Mouse (Mus musculus) olfactory bulb, adult 2 months (tissue): ENCODE data around the gene Map3k6. TPM values are rescaled to one million over a fixed set of nuclear protein-coding genes. Genes with fewer than 3 reads are reported as not detected.

ENCODE experiments used
- H3K27ac ChIP-seq: fragments of 200-500 bp; 2 replicates; pipeline ENCODE4 v1.5.1; 2012; ENCODE audit warnings: low read depth, low read length; ENCODE audit not compliant: insufficient read depth
- H3K4me1 ChIP-seq: fragments of 200-500 bp; 2 replicates; pipeline ENCODE4 v1.6.1; 2012; ENCODE audit warnings: low read length; ENCODE audit not compliant: control insufficient read depth, insufficient read depth
- H3K4me3 ChIP-seq: fragments of 200-500 bp; 2 replicates; pipeline ENCODE4 v1.5.1; 2012; ENCODE audit warnings: mild to moderate bottlenecking, low read depth, low read length, moderate library complexity; ENCODE audit not compliant: insufficient read depth
- CTCF ChIP-seq: fragments of 200-500 bp; IDR thresholded peaks from 2 replicates; pipeline ENCODE4 v1.5.1; 2012; ENCODE audit warnings: low read depth, mild to moderate bottlenecking, low read length, moderate library complexity; ENCODE audit not compliant: insufficient read depth
- POLR2A ChIP-seq: fragments of 200-500 bp; IDR thresholded peaks from 2 replicates; pipeline ENCODE4 v1.6.1; 2012; ENCODE audit warnings: mild to moderate bottlenecking, low read depth, low read length, moderate library complexity; ENCODE audit not compliant: insufficient read depth
- WGBS: fragments of 180-500 bp; shearing (Covaris S2); methylation state at CpG from one replicate; pipeline ENCODE4 v1.1.7; 2018; 5-methylcytosine and 5-hydroxymethylcytosine counted together
- polyA plus RNA-seq: library from polyadenylated mRNA; stranded (reverse); fragments of >200 nt; gene quantifications from 2 replicates; pipeline ENCODE4 v1.2.4, GENCODE M21; 2012; ENCODE audit warnings: low replicate concordance; ENCODE audit not compliant: missing spikeins, insufficient read depth, insufficient read length

Gene Map3k6
- not detected in 2 replicates for polyA plus RNA-seq

- H3K27ac ChIP-seq, result peak within 1 kb of the TSS; percentile 21; the same call in 1 of the 2 replicates
- WGBS, result 31% methylated on average over 16 of the region's 16 CpGs
- peak within 1 kb of the TSS; percentile 71 for H3K4me3 ChIP-seq
- peaks cover 8% of the 10 kb centered on the region for H3K4me1 ChIP-seq
- TF ChIP-seq CTCF (no peak), POLR2A (no peak)
Measured at GRCm38 (mm10) chr4:133240490-133240921, at the start of gene Map3k6. Gene Map3k6, plus strand, starts transcription at chr4:133240818.

- WGBS, result 87% methylated on average over 11 of the region's 11 CpGs
- Histone ChIP-seq H3K4me3 (no peak overlapping the region), H3K4me1 (peaks cover 30% of the 10 kb centered on the region), H3K27ac (no peak overlapping the region)
- TF ChIP-seq CTCF (no peak), POLR2A (no peak)
Measured at GRCm38 (mm10) chr4:133194482-133194881, 46.1 kb upstream of the Map3k6 start.

- no peak overlapping the region for H3K27ac ChIP-seq
- TF ChIP-seq POLR2A, result no peak
- H3K4me3 ChIP-seq, result no peak overlapping the region
- WGBS, result 48% methylated on average over 4 of the region's 4 CpGs
- peaks cover 35% of the 10 kb centered on the region for H3K4me1 ChIP-seq
Measured at GRCm38 (mm10) chr4:133195014-133195413, 45.6 kb upstream of the Map3k6 start.

GRCm38 (mm10) chr4:133196136-133196535 lies 44.5 kb upstream of the Map3k6 start:
- H3K4me3 ChIP-seq, result no peak overlapping the region
- H3K27ac ChIP-seq, result no peak overlapping the region
- 76% methylated on average over 2 of the region's 2 CpGs for WGBS
- peaks cover 46% of the 10 kb centered on the region for H3K4me1 ChIP-seq
- no peak for TF ChIP-seq CTCF
- no peak for TF ChIP-seq POLR2A

- 24% methylated on average over 7 of the region's 7 CpGs for WGBS
- H3K27ac ChIP-seq, result no peak overlapping the region
- TF ChIP-seq CTCF (no peak), POLR2A (no peak)
- no peak overlapping the region for H3K4me3 ChIP-seq
- H3K4me1 ChIP-seq, result peaks cover 52% of the 10 kb centered on the region
Measured at GRCm38 (mm10) chr4:133196852-133197251, 43.8 kb upstream of the Map3k6 start.

GRCm38 (mm10) chr4:133197355-133197754 lies 43.3 kb upstream of the Map3k6 start:
- H3K4me1 ChIP-seq, result peaks cover 52% of the 10 kb centered on the region
- H3K4me3 ChIP-seq, result no peak overlapping the region
- TF ChIP-seq POLR2A, result no peak
- TF ChIP-seq CTCF, result no peak
- 0 out of 2 replicates have a peak overlapping the region, but pooled peaks have one; percentile 16 for H3K27ac ChIP-seq
- 14% methylated on average over 5 of the region's 5 CpGs for WGBS

GRCm38 (mm10) chr4:133197801-133198286 lies 42.8 kb upstream of the Map3k6 start:
- peaks cover 52% of the 10 kb centered on the region for H3K4me1 ChIP-seq
- 0 out of 2 replicates have a peak overlapping the region, but pooled peaks have one; percentile 16 for H3K27ac ChIP-seq
- WGBS, result 28% methylated on average over 13 of the region's 13 CpGs
- H3K4me3 ChIP-seq, result no peak overlapping the region
- TF ChIP-seq POLR2A, result no peak
- no peak for TF ChIP-seq CTCF

GRCm38 (mm10) chr4:133198337-133199180 lies 42.1 kb upstream of the Map3k6 start:
- 38% methylated on average over 19 of the region's 19 CpGs for WGBS
- no peak overlapping the region for H3K27ac ChIP-seq
- H3K4me3 ChIP-seq, result no peak overlapping the region
- H3K4me1 ChIP-seq, result peaks cover 54% of the 10 kb centered on the region
- TF ChIP-seq POLR2A, result no peak
- TF ChIP-seq CTCF, result no peak

- TF ChIP-seq CTCF, result no peak
- no peak for TF ChIP-seq POLR2A
Measured at GRCm38 (mm10) chr4:133199743-133200142, 40.9 kb upstream of the Map3k6 start.

GRCm38 (mm10) chr4:133200343-133200742 lies 40.3 kb upstream of the Map3k6 start:
- WGBS, result 22% methylated on average over 21 of the region's 21 CpGs
- H3K27ac ChIP-seq, result 0 out of 2 replicates have a peak overlapping the region, but pooled peaks have one; percentile 33

More at GRCm38 (mm10) chr4:133199743-133200142, 40.9 kb upstream of the Map3k6 start:
- Histone ChIP-seq H3K27ac (no peak overlapping the region), H3K4me3 (no peak overlapping the region), H3K4me1 (peaks cover 58% of the 10 kb centered on the region)
- WGBS, result 62% methylated on average over 6 of the region's 6 CpGs

More at GRCm38 (mm10) chr4:133200343-133200742, 40.3 kb upstream of the Map3k6 start:
- peaks cover 62% of the 10 kb centered on the region for H3K4me1 ChIP-seq
- H3K4me3 ChIP-seq, result no peak overlapping the region
- 0 out of 2 replicates have a peak, but pooled peaks have one; percentile 14 for TF ChIP-seq POLR2A
- no peak for TF ChIP-seq CTCF
